Mouse (Mus musculus) lung, postnatal 0 days (tissue): ENCODE measurements at regions not wholly inside any gene's neighbourhood (a gene's known extent, or its start where the extent isn't known, plus 50 kb on each side); places are given as distances from the start of the nearest gene placed in this dataset.

ENCODE experiments used
- ATAC-seq: fragments of 200-750 bp; cut with Nextera tagmentation; 2 replicates; pipeline ENCODE4 v1.8.0; 2017; ENCODE audit warnings: moderate library complexity
- DNase-seq: peaks from one replicate; pipeline ENCODE4 v3.0.0-alpha.2; 2016; ENCODE audit warnings: low spot score
- H3K27ac ChIP-seq: fragments of 300-500 bp; sonication (generic); 2 replicates; pipeline ENCODE4 v1.5.1; 2014; ENCODE audit warnings: antibody characterized with exemption, mild to moderate bottlenecking, low read length, mixed read lengths
- H3K27me3 ChIP-seq: fragments of 300-500 bp; sonication (generic); replicated peaks from 2 replicates; pipeline ENCODE4 v1.6.1; 2014; ENCODE audit warnings: low read length, mixed read lengths; ENCODE audit not compliant: insufficient read depth
- H3K36me3 ChIP-seq: fragments of 300-500 bp; sonication (generic); 2 replicates; pipeline ENCODE4 v1.6.1; 2014; ENCODE audit warnings: low read length, mixed read lengths; ENCODE audit not compliant: insufficient read depth
- H3K4me1 ChIP-seq: fragments of 300-500 bp; sonication (generic); 2 replicates; pipeline ENCODE4 v1.6.1; 2014; ENCODE audit warnings: antibody characterized with exemption, low read depth, low read length, mixed read lengths; ENCODE audit not compliant: insufficient read depth
- H3K4me2 ChIP-seq: fragments of 300-500 bp; sonication (generic); replicated peaks from 2 replicates; pipeline ENCODE4 v1.6.1; 2014; ENCODE audit warnings: low read depth, mild to moderate bottlenecking, low read length, moderate library complexity, mixed read lengths
- H3K4me3 ChIP-seq: fragments of 300-500 bp; sonication (generic); 2 replicates; pipeline ENCODE4 v1.5.1; 2014; ENCODE audit warnings: low read depth, low read length
- H3K9ac ChIP-seq: fragments of 300-500 bp; sonication (generic); replicated peaks from 2 replicates; pipeline ENCODE4 v1.6.1; 2014; ENCODE audit warnings: low read depth, mild to moderate bottlenecking
- H3K9me3 ChIP-seq: fragments of 300-500 bp; sonication (generic); 2 replicates; pipeline ENCODE4 v1.6.1; 2016; ENCODE audit warnings: low read length, mixed read lengths
- CTCF ChIP-seq: IDR thresholded peaks from 2 replicates; pipeline ENCODE4 v1.5.1; 2016; ENCODE audit warnings: antibody characterized with exemption, mild to moderate bottlenecking
- EP300 ChIP-seq: IDR thresholded peaks from 2 replicates; pipeline ENCODE4 v1.6.1; 2016; ENCODE audit warnings: antibody characterized with exemption, mild to moderate bottlenecking, control low read depth
- WGBS: fragments of 180-500 bp; shearing (Covaris S2); extraction: QIAGEN DNeasy Blood & Tissue Kit; methylation state at CpG from one replicate; pipeline ENCODE4 v1.1.7; 2014; 5-methylcytosine and 5-hydroxymethylcytosine counted together

- WGBS, result 74% methylated on average over 5 of the region's 5 CpGs
- no peak overlapping the region for H3K4me3 ChIP-seq
- H3K4me1 ChIP-seq, result no peaks in the 10 kb centered on the region
- TF ChIP-seq EP300 (no peak), CTCF (no peak)
- no peaks in the 10 kb centered on the region for H3K36me3 ChIP-seq
- no peaks in the 10 kb centered on the region for H3K9me3 ChIP-seq
- ATAC-seq (no peak), DNase-seq (no peak)
- no peak overlapping the region for H3K9ac ChIP-seq
- H3K4me2 ChIP-seq, result no peak overlapping the region
- H3K27ac ChIP-seq, result no peak overlapping the region
- no peaks in the 10 kb centered on the region for H3K27me3 ChIP-seq
Measured at GRCm38 (mm10) chr1:43374946-43375345, 69.4 kb upstream of the Nck2 start.

DNA sequence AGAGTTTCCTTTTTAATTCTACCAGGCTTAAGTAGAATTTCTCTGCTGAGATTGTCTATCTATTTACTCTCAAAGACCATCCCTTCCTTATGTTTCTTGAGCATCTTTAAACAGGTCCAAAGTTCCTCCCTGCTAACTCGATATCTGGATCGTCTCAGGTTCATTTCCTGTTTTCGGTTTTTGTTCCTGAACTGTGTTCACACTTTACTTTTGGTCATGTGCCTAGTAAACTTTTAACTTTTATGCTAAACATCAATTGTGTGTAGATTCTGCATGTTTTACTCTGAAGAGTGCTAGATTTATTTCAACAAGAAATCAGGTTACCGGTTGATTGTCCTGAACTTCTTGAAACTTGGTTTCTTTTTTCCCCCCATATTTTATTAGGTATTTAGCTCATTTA, 68.5 kb upstream of the Nck2 start:
- ATAC-seq (no peak), DNase-seq (no peak)
- H3K4me2 ChIP-seq, result no peak overlapping the region
- no peaks in the 10 kb centered on the region for H3K36me3 ChIP-seq
- TF ChIP-seq EP300 (no peak), CTCF (no peak)
- no peaks in the 10 kb centered on the region for H3K27me3 ChIP-seq
- H3K9me3 ChIP-seq, result no peaks in the 10 kb centered on the region
- no peak overlapping the region for H3K27ac ChIP-seq
- H3K4me1 ChIP-seq, result no peaks in the 10 kb centered on the region
- H3K4me3 ChIP-seq, result no peak overlapping the region
- no peak overlapping the region for H3K9ac ChIP-seq
- WGBS, result 81% methylated on average over 4 of the region's 4 CpGs

DNA sequence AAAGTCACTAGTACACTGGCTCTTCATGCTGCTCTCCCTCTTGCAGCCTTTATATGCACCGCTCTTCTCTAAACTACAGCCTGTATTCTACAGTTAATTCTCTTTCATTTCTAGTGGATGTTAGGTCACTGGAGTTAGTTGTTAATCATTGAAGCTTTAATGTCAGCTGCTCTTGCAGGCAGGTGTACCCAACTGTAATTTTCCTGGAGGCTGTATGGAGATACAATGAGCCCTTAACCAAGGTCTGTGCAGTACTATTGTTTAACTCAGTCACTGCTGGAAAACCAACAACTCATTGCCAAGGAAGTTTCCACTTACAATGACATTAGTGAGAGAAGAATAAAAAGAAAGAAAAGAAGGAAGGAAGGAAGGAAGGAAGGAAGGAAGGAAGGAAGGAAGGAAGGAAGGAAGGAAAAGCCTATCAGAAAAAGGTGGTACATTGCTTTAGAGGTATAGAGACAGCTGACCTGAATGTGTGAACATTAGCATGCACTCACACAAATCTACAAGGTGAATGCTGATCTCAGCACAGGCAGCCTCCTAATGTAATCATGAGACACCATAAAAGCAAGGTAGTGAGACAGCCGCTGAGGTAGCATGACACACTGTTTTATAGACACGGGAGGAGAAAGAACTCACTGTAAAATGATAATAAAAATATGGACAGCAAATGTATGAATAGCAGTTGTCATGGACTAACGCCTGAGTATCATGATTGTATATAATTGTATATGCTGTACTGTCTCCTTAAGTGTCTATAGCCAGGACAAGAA, 66.7 kb upstream of the Nck2 start:
- no peak for ATAC-seq
- no peak for DNase-seq
- WGBS, result 89% methylated on average over 4 of the region's 4 CpGs
- H3K36me3 ChIP-seq, result no peaks in the 10 kb centered on the region
- no peaks in the 10 kb centered on the region for H3K27me3 ChIP-seq
- H3K27ac ChIP-seq, result no peak overlapping the region
- no peaks in the 10 kb centered on the region for H3K9me3 ChIP-seq
- H3K4me2 ChIP-seq, result no peak overlapping the region
- TF ChIP-seq EP300 (no peak), CTCF (no peak)
- H3K9ac ChIP-seq, result no peak overlapping the region
- H3K4me1 ChIP-seq, result no peaks in the 10 kb centered on the region
- H3K4me3 ChIP-seq, result no peak overlapping the region

GRCm38 (mm10) chr1:43385008-43385407, 59.4 kb upstream of the Nck2 start:
- Histone ChIP-seq H3K27me3 (no peaks in the 10 kb centered on the region), H3K9ac (no peak overlapping the region), H3K4me1 (no peaks in the 10 kb centered on the region), H3K9me3 (no peaks in the 10 kb centered on the region), H3K4me3 (no peak overlapping the region), H3K4me2 (no peak overlapping the region), H3K27ac (no peak overlapping the region), H3K36me3 (no peaks in the 10 kb centered on the region)
- DNase-seq, result no peak
- no peak for TF ChIP-seq CTCF
- TF ChIP-seq EP300, result no peak
- no peak for ATAC-seq

DNA sequence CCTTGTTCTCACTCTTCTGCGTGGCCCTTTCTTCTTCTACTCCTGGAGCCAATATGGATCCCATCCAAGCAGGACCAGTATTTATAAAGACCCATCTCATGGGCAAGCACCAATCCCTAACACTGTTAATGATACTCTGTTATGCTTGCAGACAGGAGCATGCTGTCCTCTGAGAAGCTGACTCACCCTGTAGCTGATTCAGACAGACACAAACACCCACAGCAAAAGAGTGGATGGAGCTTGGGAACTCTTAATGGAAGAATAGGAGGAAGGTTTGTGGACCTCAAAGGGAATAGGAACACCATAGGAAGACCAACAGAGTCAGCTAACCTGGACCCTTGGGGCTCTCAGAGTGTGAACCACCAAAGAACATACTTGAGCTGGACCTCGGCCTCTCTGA, 50.3 kb upstream of the Nck2 start:
- WGBS, result 97% methylated on average over 2 of the region's 2 CpGs
- Histone ChIP-seq H3K9me3 (no peaks in the 10 kb centered on the region), H3K9ac (no peak overlapping the region), H3K4me1 (no peaks in the 10 kb centered on the region), H3K4me2 (no peak overlapping the region), H3K4me3 (no peak overlapping the region), H3K27ac (no peak overlapping the region), H3K36me3 (no peaks in the 10 kb centered on the region), H3K27me3 (no peaks in the 10 kb centered on the region)
- no peak for ATAC-seq
- DNase-seq, result no peak
- TF ChIP-seq CTCF (no peak), EP300 (no peak)
